Mouse (Mus musculus) MEL (cell line): ENCODE measurements around the gene Nme2. TPM values are rescaled to one million over a fixed set of nuclear protein-coding genes. Genes with fewer than 3 reads are reported as not detected.
A peak's percentile ranks its signal among the peaks of the same experiment; 100 is the strongest.

Source experiments
- DNase-seq: peaks from one replicate; pipeline ENCODE4 v3.0.0; 2011; ENCODE audit warnings: low read depth, low spot score
- H3K27ac ChIP-seq: 2 replicates; pipeline ENCODE4 v1.5.1; 2012; ENCODE audit warnings: low read depth, mild to moderate bottlenecking, control low read depth, low read length, moderate library complexity; ENCODE audit not compliant: control insufficient read depth
- H3K27me3 ChIP-seq, 2 experiments: fragments of 150-350 bp in 1 of 2; sonication (generic) in 1 of 2; 2 replicates each; pipeline ENCODE4 v1.6.1; 2012; ENCODE audit warnings: low read length in 2 of 2, mild to moderate bottlenecking in 2 of 2, improper control_type of control experiment in 1 of 2, moderate library complexity in 1 of 2; ENCODE audit not compliant: insufficient read depth in 2 of 2, control insufficient read depth in 1 of 2
- H3K36me3 ChIP-seq, 2 experiments: 2 replicates each; pipeline ENCODE4 v1.6.1; 2012 to 2014; ENCODE audit warnings: low read length in 2 of 2, improper control_type of control experiment in 1 of 2, inconsistent platforms in 1 of 2, mild to moderate bottlenecking in 1 of 2; ENCODE audit not compliant: insufficient read depth in 2 of 2, control insufficient read depth in 1 of 2
- H3K4me1 ChIP-seq, 2 experiments: fragments of 150-350 bp in 1 of 2; sonication (generic) in 1 of 2; 2 replicates each; pipeline ENCODE4 v1.6.1; 2012; ENCODE audit warnings: low read length in 2 of 2, improper control_type of control experiment in 1 of 2, mild to moderate bottlenecking in 1 of 2; ENCODE audit not compliant: insufficient read depth in 2 of 2, control insufficient read depth in 1 of 2
- H3K4me3 ChIP-seq, 2 experiments: fragments of 150-350 bp in 1 of 2; sonication (generic) in 1 of 2; 2 replicates each; pipeline ENCODE4 v1.5.1; 2012; ENCODE audit warnings: low read depth in 2 of 2, low read length in 2 of 2, mild to moderate bottlenecking in 2 of 2, moderate library complexity in 2 of 2, control low read depth in 1 of 2, improper control_type of control experiment in 1 of 2; ENCODE audit not compliant: control insufficient read depth in 1 of 2, insufficient read depth in 1 of 2
- H3K79me2 ChIP-seq: 2 replicates; pipeline ENCODE4 v1.6.1; 2012; ENCODE audit warnings: mild to moderate bottlenecking, low read length, moderate library complexity; ENCODE audit not compliant: control insufficient read depth, poor library complexity, insufficient read depth
- H3K9ac ChIP-seq: 2 replicates; pipeline ENCODE4 v1.6.1; 2012; ENCODE audit warnings: low read depth, mild to moderate bottlenecking, control low read depth, low read length, moderate library complexity; ENCODE audit not compliant: control insufficient read depth, poor library complexity, severe bottlenecking
- H3K9me3 ChIP-seq: fragments of 150-350 bp; sonication (generic); replicated peaks from 2 replicates; pipeline ENCODE4 v1.6.1; 2012; ENCODE audit warnings: mild to moderate bottlenecking, low read length, improper control_type of control experiment, moderate library complexity; ENCODE audit not compliant: insufficient read depth
- CHD1 ChIP-seq: IDR thresholded peaks from 2 replicates; pipeline ENCODE4 v1.6.1; 2012; ENCODE audit warnings: low read depth, mild to moderate bottlenecking, inconsistent platforms, low read length, improper control_type of control experiment
- CHD2 ChIP-seq: IDR thresholded peaks from 2 replicates; pipeline ENCODE4 v1.6.1; 2011; ENCODE audit warnings: low read length, improper control_type of control experiment
- CTCF ChIP-seq, 3 experiments: IDR thresholded peaks in 2 of 3; conservative IDR thresholded peaks in 1 of 3; 2 replicates each; pipeline ENCODE4 v1.5.1; 2011 to 2012; ENCODE audit warnings: low read length in 3 of 3, low read depth in 2 of 3, mild to moderate bottlenecking in 2 of 3, improper control_type of control experiment in 1 of 3, inconsistent platforms in 1 of 3, mixed read lengths in 1 of 3, moderate library complexity in 1 of 3; ENCODE audit not compliant: control insufficient read depth in 1 of 3, insufficient read depth in 1 of 3, poor library complexity in 1 of 3, severe bottlenecking in 1 of 3
- ELF1 ChIP-seq: IDR thresholded peaks from 2 replicates; pipeline ENCODE4 v1.6.1; 2014; ENCODE audit warnings: low read depth, mild to moderate bottlenecking, inconsistent platforms, low read length, improper control_type of control experiment, moderate library complexity
- EP300 ChIP-seq, 2 experiments: IDR thresholded peaks; 2 replicates each; pipeline ENCODE4 v1.6.1; 2011; ENCODE audit warnings: improper control_type of control experiment in 2 of 2, low read length in 2 of 2, low read depth in 1 of 2, mild to moderate bottlenecking in 1 of 2
- GATA1 ChIP-seq: IDR thresholded peaks from 2 replicates; pipeline ENCODE4 v1.6.1; 2011; ENCODE audit warnings: low read depth, low read length, improper control_type of control experiment
- JUND ChIP-seq: IDR thresholded peaks from 2 replicates; pipeline ENCODE4 v1.6.1; 2011; ENCODE audit warnings: low read depth, mild to moderate bottlenecking, improper control_type of control experiment, low read length
- KAT2A ChIP-seq: conservative IDR thresholded peaks from 2 replicates; pipeline ENCODE4 v1.6.1; 2012; ENCODE audit warnings: low read depth, low read length, improper control_type of control experiment, inconsistent platforms
- MYC ChIP-seq: IDR thresholded peaks from 2 replicates; pipeline ENCODE4 v1.6.1; 2011; ENCODE audit warnings: low read depth, mild to moderate bottlenecking, low read length, improper control_type of control experiment, moderate library complexity
- NRF1 ChIP-seq: IDR thresholded peaks from 2 replicates; pipeline ENCODE4 v1.6.1; 2014; ENCODE audit warnings: low read depth, mild to moderate bottlenecking, inconsistent platforms, low read length, improper control_type of control experiment, moderate library complexity; ENCODE audit not compliant: poor library complexity, insufficient read depth, severe bottlenecking
- RAD21 ChIP-seq: IDR thresholded peaks from 2 replicates; pipeline ENCODE4 v1.6.1; 2011; ENCODE audit warnings: mild to moderate bottlenecking, low read depth, low read length, improper control_type of control experiment
- RCOR1 ChIP-seq: IDR thresholded peaks from 2 replicates; pipeline ENCODE4 v1.6.1; 2012; ENCODE audit warnings: low read depth, mild to moderate bottlenecking, inconsistent platforms, low read length, improper control_type of control experiment
- TBP ChIP-seq: IDR thresholded peaks from 2 replicates; pipeline ENCODE4 v1.8.0; 2011; ENCODE audit warnings: low read depth, low read length, improper control_type of control experiment
- TCF12 ChIP-seq: IDR thresholded peaks from 2 replicates; pipeline ENCODE4 v1.6.1; 2014; ENCODE audit warnings: low read depth, mild to moderate bottlenecking, inconsistent platforms, low read length, improper control_type of control experiment, moderate library complexity
- USF1 ChIP-seq: IDR thresholded peaks from 2 replicates; pipeline ENCODE4 v1.6.1; 2014; ENCODE audit warnings: low read depth, mild to moderate bottlenecking, inconsistent platforms, low read length, improper control_type of control experiment, moderate library complexity
- ZKSCAN1 ChIP-seq: IDR thresholded peaks from 2 replicates; pipeline ENCODE4 v1.6.1; 2012; ENCODE audit warnings: low read depth, mild to moderate bottlenecking, inconsistent platforms, low read length, improper control_type of control experiment, moderate library complexity
- polyA plus RNA-seq, 2 experiments: library from polyadenylated mRNA; stranded (reverse) in 1 of 2; unstranded in 1 of 2; fragments of >175 nt in 1 of 2; fragments of >200 nt in 1 of 2; gene quantifications; 2 replicates each; pipeline versions ENCODE4 v1.2.1 to v1.2.4; 2012; ENCODE audit warnings: low replicate concordance in 2 of 2, low read depth in 1 of 2; ENCODE audit not compliant: insufficient read length in 2 of 2, insufficient read depth in 1 of 2, missing spikeins in 1 of 2
- total RNA-seq: library from RNA; depleted of rRNA; stranded (reverse); fragments of 300-350 nt; gene quantifications from 2 replicates; pipeline ENCODE4 v1.2.3, GENCODE M21; 2012

The Nme2 gene
- total and polyA plus RNA-seq, 3 experiments = 126 to 530 TPM; not detected in 1

DNA sequence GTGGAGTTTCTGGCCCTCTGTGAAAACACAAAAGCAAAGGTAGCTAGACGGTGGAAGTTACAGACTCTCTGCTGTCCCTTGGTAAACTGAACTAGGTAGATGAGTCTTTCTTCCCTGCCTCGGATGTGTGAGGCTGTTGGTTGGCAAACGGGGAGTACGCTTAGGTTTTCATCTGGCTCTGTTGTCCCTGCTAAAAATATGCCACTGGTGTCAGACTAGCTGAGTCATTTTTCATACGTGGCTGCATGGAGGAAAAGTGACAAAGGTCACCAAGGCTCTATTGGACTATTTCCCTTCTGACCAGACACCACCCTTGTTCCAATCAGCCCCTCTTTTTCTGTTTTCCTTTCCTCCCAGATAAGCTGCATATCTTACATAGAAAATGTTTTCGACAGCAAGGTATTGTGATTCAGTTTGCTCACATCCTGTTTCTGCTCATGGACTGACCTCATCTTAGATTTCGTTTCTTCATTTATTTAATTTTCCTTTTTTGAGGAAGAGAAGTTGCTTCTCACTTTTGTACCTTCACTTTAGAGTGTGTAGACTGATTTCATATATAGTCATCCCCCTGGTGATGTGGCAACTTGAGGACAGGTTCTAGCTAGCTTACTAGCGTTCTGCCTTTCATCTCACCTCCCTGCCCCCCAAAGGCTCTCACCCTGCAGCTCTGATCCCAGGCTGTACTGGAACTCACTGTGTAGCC, 31.7 kb upstream of the Nme2 start:
- Histone ChIP-seq H3K9ac (peak overlapping the region; percentile 9; the same call in 1 of the 2 replicates), H3K79me2 (no peaks in the 10 kb centered on the region), H3K27ac (peak overlapping the region; percentile 37), H3K9me3 (no peaks in the 10 kb centered on the region), H3K27me3 (no peaks in the 10 kb centered on the region), H3K4me1 (peaks cover 8 to 27% of the 10 kb centered on the region in 2 experiments), H3K36me3 (peaks cover 0 to 14% of the 10 kb centered on the region in 2 experiments; a peak in 2 of 4 replicates), H3K4me3 (peak overlapping the region; percentile 1 to 10; a peak in 2 of 4 replicates)
- TF ChIP-seq RCOR1 (0 out of 2 replicates have a peak, but pooled peaks have one; percentile 30), EP300 (IDR thresholded peaks at IDR 0.05; ENCODE audit: low read depth in 1 of 2, low read length in 2 of 2) (0 out of 4 replicates have a peak, but pooled peaks of 1 of the 2 experiments have one; percentile 13), NRF1 (no peak), GATA1 (peak; percentile 39; the same call in 1 of the 2 replicates), TCF12 (peak; percentile 25; the same call in 1 of the 2 replicates)
- peak; percentile 40 for DNase-seq

DNA sequence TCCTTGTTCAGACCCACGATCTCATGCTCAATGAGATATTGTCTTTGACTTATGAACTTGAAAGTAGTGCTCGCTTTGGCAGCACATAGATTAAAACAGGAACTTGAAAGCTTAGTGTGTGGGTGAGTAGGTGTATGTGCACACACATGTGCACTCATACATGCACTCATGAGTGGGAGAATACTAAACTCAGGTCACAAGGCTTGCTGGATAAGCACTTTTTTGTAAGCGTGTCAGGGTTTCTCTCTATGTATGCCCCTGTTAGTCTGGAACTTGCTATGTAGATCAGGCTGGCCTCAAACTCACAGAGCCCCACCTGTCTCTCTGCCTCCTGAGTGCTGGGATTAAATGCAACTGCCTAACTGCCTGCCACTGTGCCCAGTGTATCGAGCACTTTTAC, 31.0 kb upstream of the Nme2 start:
- peaks cover 0 to 14% of the 10 kb centered on the region in 2 experiments; a peak in 2 of 4 replicates for H3K36me3 ChIP-seq
- H3K27me3 ChIP-seq = no peaks in the 10 kb centered on the region
- TF ChIP-seq ZKSCAN1 = no peak
- no peak for TF ChIP-seq TCF12
- TF ChIP-seq RAD21 = no peak
- no peak for TF ChIP-seq USF1
- TF ChIP-seq CTCF (IDR thresholded peaks at IDR 0.05 in 2 of 3, conservative IDR thresholded peaks at IDR 0.05 in 1 of 3; ENCODE audit: control insufficient read depth in 1 of 3, insufficient read depth in 1 of 3, low read depth in 2 of 3, low read length in 3 of 3, poor library complexity in 1 of 3, severe bottlenecking in 1 of 3) = no peak
- TF ChIP-seq CHD1 = no peak
- no peak for TF ChIP-seq TBP
- TF ChIP-seq MYC = no peak
- no peak for TF ChIP-seq KAT2A
- no peak for TF ChIP-seq RCOR1
- no peak for TF ChIP-seq JUND
- TF ChIP-seq CHD2 = no peak
- TF ChIP-seq ELF1 = no peak
- H3K9ac ChIP-seq = no peak overlapping the region
- no peak overlapping the region for H3K27ac ChIP-seq
- no peaks in the 10 kb centered on the region for H3K9me3 ChIP-seq
- no peak overlapping the region for H3K4me3 ChIP-seq
- peak; percentile 43 for DNase-seq
- H3K79me2 ChIP-seq = no peaks in the 10 kb centered on the region
- peaks cover 8 to 27% of the 10 kb centered on the region in 2 experiments for H3K4me1 ChIP-seq
